In the genomic region with DNA sequence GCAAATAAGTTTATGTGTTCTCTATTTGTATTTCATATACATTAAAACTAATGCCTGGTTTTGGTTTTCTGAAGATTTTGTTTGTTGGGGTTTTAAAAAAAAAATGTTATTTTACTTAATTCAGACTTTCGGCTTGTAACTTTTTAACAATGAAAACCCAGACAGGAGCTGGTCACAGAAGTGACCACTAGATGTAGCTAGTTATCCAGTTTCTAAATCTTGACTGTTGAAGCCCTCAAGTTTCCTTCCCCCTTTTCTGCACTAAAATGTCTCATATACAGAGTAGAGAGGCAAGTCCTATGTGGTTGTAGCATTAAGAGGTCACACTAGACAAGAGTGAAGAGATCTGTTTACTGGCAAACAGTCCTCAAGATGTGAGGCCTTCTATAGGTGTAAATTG, we compare ENCODE assay signal across 18 mouse cellular contexts.
A peak's percentile ranks its signal among the peaks of the same experiment; 100 is the strongest.
DNase-seq lines count a peak whose midpoint lies in the region; ATAC-seq and TF ChIP-seq lines count a peak whose summit lies in the region.
"Had no signal": no experiment of that assay in that cellular context is flagged by ENCODE, and none has a peak within 500 bp of the region (broad histone marks: within the 10 kb centered on the region; RNA-seq: fewer than 3 reads in every experiment).

No protein-coding gene starts in this region.

- WGBS in forebrain, embryonic 14.5 days, result 54% methylated on average over 1 of the region's 1 CpGs
- 58% methylated on average over 1 of the region's 1 CpGs for WGBS in forebrain, embryonic 10.5 days

- no peaks in the 10 kb centered on the region for H3K4me1 ChIP-seq in forebrain, embryonic 14.5 days (ENCODE audit: control insufficient read depth, insufficient read depth, low read length)
- no peaks in the 10 kb centered on the region for H3K4me1 ChIP-seq in forebrain, embryonic 10.5 days
- H3K4me1 ChIP-seq in MEL (ENCODE audit: control insufficient read depth in 1 of 2, insufficient read depth in 2 of 2, low read length in 2 of 2), result no peaks in the 10 kb centered on the region
- H3K4me1 ChIP-seq: embryonic facial prominence, embryonic 13.5 days; forebrain, embryonic 13.5 days; liver, embryonic 12.5 days had no signal

- DNase-seq in forebrain, embryonic 14.5 days (ENCODE audit: low spot score), result peak; percentile 23
- no peak for DNase-seq in forebrain, embryonic 10.5 days (ENCODE audit: extremely low spot score, low spot score)
- no peak for DNase-seq in left cerebral cortex, adult 2 months (ENCODE audit: extremely low spot score in 1 of 2, low spot score in 2 of 2)
- no peak for DNase-seq in left cerebral cortex, postnatal 36 days (ENCODE audit: low spot score in 2 of 2)
- DNase-seq in MEL (ENCODE audit: low read depth, low spot score), result no peak
- no peak for DNase-seq in adrenal gland, postnatal 25 days
- DNase-seq in left cerebral cortex, adult 18-20 months (ENCODE audit: low spot score in 2 of 2), result no peak
- DNase-seq: adrenal gland, postnatal 14 days; cerebellum, adult 18-20 months; heart, postnatal 10 days; kidney, postnatal 25 days; lung, postnatal 4 days; right cerebral cortex, postnatal 25 days had no signal

- H3K9me3 ChIP-seq in forebrain, embryonic 14.5 days (replicated peaks; ENCODE audit: control insufficient read depth, low read length), result no peaks in the 10 kb centered on the region
- H3K9me3 ChIP-seq in forebrain, embryonic 10.5 days, result no peaks in the 10 kb centered on the region
- H3K9me3 ChIP-seq in MEL (replicated peaks; ENCODE audit: insufficient read depth, low read length), result no peaks in the 10 kb centered on the region
- H3K9me3 ChIP-seq: embryonic facial prominence, embryonic 13.5 days; liver, embryonic 12.5 days had no signal

- peak; percentile 50 for TF ChIP-seq CTCF in left cerebral cortex, adult 2 months (IDR thresholded peaks at IDR 0.05)
- TF ChIP-seq CTCF in MEL (IDR thresholded peaks at IDR 0.05 in 2 of 3, conservative IDR thresholded peaks at IDR 0.05 in 1 of 3; ENCODE audit: control insufficient read depth in 1 of 3, insufficient read depth in 1 of 3, low read depth in 2 of 3, low read length in 3 of 3, poor library complexity in 1 of 3, severe bottlenecking in 1 of 3), result no peak; a peak in 1 of 6 replicates

- no peak for TF ChIP-seq EP300 in MEL (IDR thresholded peaks at IDR 0.05; ENCODE audit: low read depth in 1 of 2, low read length in 2 of 2)

- no peaks in the 10 kb centered on the region for H3K36me3 ChIP-seq in forebrain, embryonic 14.5 days (ENCODE audit: control insufficient read depth, insufficient read depth, low read length)
- no peaks in the 10 kb centered on the region for H3K36me3 ChIP-seq in forebrain, embryonic 10.5 days (replicated peaks)
- no peaks in the 10 kb centered on the region for H3K36me3 ChIP-seq in MEL (ENCODE audit: control insufficient read depth in 1 of 2, insufficient read depth in 2 of 2, low read length in 2 of 2)
- H3K36me3 ChIP-seq: embryonic facial prominence, embryonic 13.5 days; liver, embryonic 12.5 days had no signal

- no peak overlapping the region for H3K27ac ChIP-seq in forebrain, embryonic 14.5 days (ENCODE audit: low read depth, low read length)
- H3K27ac ChIP-seq in forebrain, embryonic 10.5 days, result no peak overlapping the region
- H3K27ac ChIP-seq in left cerebral cortex, adult 2 months, result no peak overlapping the region
- no peak overlapping the region for H3K27ac ChIP-seq in MEL (ENCODE audit: control insufficient read depth, low read depth, low read length)
- H3K27ac ChIP-seq: embryonic facial prominence, embryonic 13.5 days; forebrain, embryonic 13.5 days; liver, embryonic 12.5 days had no signal

- TF ChIP-seq RAD21 in MEL (IDR thresholded peaks at IDR 0.05; ENCODE audit: low read depth, low read length), result peak; percentile 1

- no peaks in the 10 kb centered on the region for H3K27me3 ChIP-seq in forebrain, embryonic 14.5 days (replicated peaks; ENCODE audit: control insufficient read depth, insufficient read depth, low read length)
- no peaks in the 10 kb centered on the region for H3K27me3 ChIP-seq in forebrain, embryonic 10.5 days (ENCODE audit: poor library complexity, severe bottlenecking)
- H3K27me3 ChIP-seq in MEL (ENCODE audit: control insufficient read depth in 1 of 2, insufficient read depth in 2 of 2, low read length in 2 of 2), result no peaks in the 10 kb centered on the region
- H3K27me3 ChIP-seq: embryonic facial prominence, embryonic 13.5 days; forebrain, embryonic 13.5 days; liver, embryonic 12.5 days had no signal

- no peak for ATAC-seq in forebrain, embryonic 14.5 days
- peak; percentile 66 to 78; a peak in 3 of 4 replicates for ATAC-seq in hematopoietic stem cell, adult 5-6 weeks (replicated peaks in 1 of 2; ENCODE audit: insufficient read depth in 1 of 2, low FRiP score in 2 of 2, low TSS enrichment in 1 of 2, low read depth in 1 of 2, poor library complexity in 2 of 2, severe bottlenecking in 2 of 2)
- ATAC-seq: forebrain, embryonic 13.5 days; intestine, embryonic 16.5 days; liver, embryonic 12.5 days had no signal

- no peak overlapping the region for H3K4me3 ChIP-seq in forebrain, embryonic 14.5 days (ENCODE audit: low read depth, low read length)
- H3K4me3 ChIP-seq in forebrain, embryonic 10.5 days, result no peak overlapping the region
- H3K4me3 ChIP-seq in left cerebral cortex, adult 2 months, result no peak overlapping the region
- no peak overlapping the region for H3K4me3 ChIP-seq in MEL (ENCODE audit: control insufficient read depth in 1 of 2, insufficient read depth in 1 of 2, low read depth in 2 of 2, low read length in 2 of 2)
- H3K4me3 ChIP-seq: embryonic facial prominence, embryonic 13.5 days; forebrain, embryonic 13.5 days; liver, embryonic 12.5 days had no signal

- intact Hi-C loops in left cerebral cortex, adult 2 months (cut with DNase I), result no loop called here
- intact Hi-C loops in left cerebral cortex, postnatal 36 days (cut with DNase I), result no loop called here

- H3K9ac ChIP-seq in forebrain, embryonic 14.5 days (ENCODE audit: low read length), result no peak overlapping the region
- no peak overlapping the region for H3K9ac ChIP-seq in MEL (ENCODE audit: control insufficient read depth, low read depth, low read length, poor library complexity, severe bottlenecking)
- H3K9ac ChIP-seq: embryonic facial prominence, embryonic 13.5 days; forebrain, embryonic 13.5 days; liver, embryonic 12.5 days had no signal

- no peaks in the 10 kb centered on the region for H3K79me2 ChIP-seq in MEL (ENCODE audit: control insufficient read depth, insufficient read depth, low read length, poor library complexity)

- H3K4me2 ChIP-seq in forebrain, embryonic 14.5 days (ENCODE audit: low read length), result no peak overlapping the region
- H3K4me2 ChIP-seq: embryonic facial prominence, embryonic 13.5 days; forebrain, embryonic 13.5 days; liver, embryonic 12.5 days had no signal

- TF ChIP-seq POLR2A in MEL (IDR thresholded peaks at IDR 0.05; ENCODE audit: control insufficient read depth in 1 of 2, insufficient read depth in 1 of 2, low read depth in 1 of 2, low read length in 2 of 2, poor library complexity in 1 of 2), result no peak

TF ChIP-seq in MEL, 35 proteins besides CTCF, POLR2A, EP300 and RAD21:
- TF ChIP-seq CHD2 (IDR thresholded peaks at IDR 0.05; ENCODE audit: low read length) (no peak), ZKSCAN1 (IDR thresholded peaks at IDR 0.05; ENCODE audit: low read depth, low read length) (no peak), USF2 (IDR thresholded peaks at IDR 0.05; ENCODE audit: borderline replicate concordance in 1 of 2, insufficient read depth in 1 of 2, low read depth in 1 of 2, low read length in 2 of 2) (no peak), JUND (IDR thresholded peaks at IDR 0.05; ENCODE audit: low read depth, low read length) (no peak), KAT2A (conservative IDR thresholded peaks at IDR 0.05; ENCODE audit: low read depth, low read length) (no peak), MAX (IDR thresholded peaks at IDR 0.05; ENCODE audit: low read length) (no peak), MAZ (IDR thresholded peaks at IDR 0.05; ENCODE audit: low read depth, low read length) (no peak), SMC3 (IDR thresholded peaks at IDR 0.05; ENCODE audit: low read depth, low read length) (no peak), UBTF (IDR thresholded peaks at IDR 0.05; ENCODE audit: borderline replicate concordance, insufficient read depth, low read depth, low read length) (no peak), RCOR1 (IDR thresholded peaks at IDR 0.05; ENCODE audit: low read depth, low read length) (no peak)
